Comparison of ENCODE assay signal across 13 mouse cellular contexts in genomic region chr13:80000693-80001092, GRCm38 (mm10).
DNase-seq lines count a peak whose midpoint lies in the region; ATAC-seq lines count a peak whose summit lies in the region.
"Had no signal": no experiment of that assay in that cellular context is flagged by ENCODE, and none has a peak within 500 bp of the region (broad histone marks: within the 10 kb centered on the region; RNA-seq: fewer than 3 reads in every experiment).

No protein-coding gene starts in this region.

- no peaks in the 10 kb centered on the region for H3K36me3 ChIP-seq in kidney, embryonic 15.5 days
- no peaks in the 10 kb centered on the region for H3K36me3 ChIP-seq in forebrain, embryonic 13.5 days (ENCODE audit: poor library complexity, severe bottlenecking)
- H3K36me3 ChIP-seq: embryonic facial prominence, embryonic 13.5 days had no signal

- H3K9me3 ChIP-seq in kidney, embryonic 15.5 days (replicated peaks) = no peaks in the 10 kb centered on the region
- no peaks in the 10 kb centered on the region for H3K9me3 ChIP-seq in forebrain, embryonic 13.5 days (replicated peaks)
- H3K9me3 ChIP-seq: embryonic facial prominence, embryonic 13.5 days had no signal

- no peak overlapping the region for H3K4me2 ChIP-seq in kidney, embryonic 15.5 days
- no peak overlapping the region for H3K4me2 ChIP-seq in forebrain, embryonic 13.5 days
- H3K4me2 ChIP-seq: embryonic facial prominence, embryonic 13.5 days; heart, embryonic 11.5 days had no signal

- ATAC-seq in kidney, embryonic 15.5 days (replicated peaks; ENCODE audit: low FRiP score) = peak; percentile 83
- ATAC-seq in forebrain, embryonic 13.5 days = peak; percentile 30; the same call in 1 of the 2 replicates
- ATAC-seq: inflammation-experienced regulatory T-cells, adult 6 months had no signal

- DNase-seq in kidney, postnatal 10 days = no peak
- peak; percentile 74 for DNase-seq in mesoderm, embryonic 11.5 days (ENCODE audit: low read depth, low spot score)
- peak; percentile 66 for DNase-seq in retina, embryonic 14.5 days (ENCODE audit: low spot score)
- DNase-seq in layer of hippocampus, postnatal 10 days (ENCODE audit: low spot score in 2 of 2) = no peak
- no peak for DNase-seq in urinary bladder, postnatal 10 days (ENCODE audit: low spot score)
- no peak for DNase-seq in T-cell, adult 2 months (ENCODE audit: low spot score)
- DNase-seq: B cell, adult 2 months; lung, postnatal 36 days had no signal

- no peak overlapping the region for H3K4me3 ChIP-seq in kidney, embryonic 15.5 days (replicated peaks)
- no peak overlapping the region for H3K4me3 ChIP-seq in forebrain, embryonic 13.5 days
- H3K4me3 ChIP-seq: embryonic facial prominence, embryonic 13.5 days had no signal

- WGBS in kidney, embryonic 15.5 days = 26% methylated on average over 4 of the region's 4 CpGs
- WGBS in forebrain, embryonic 13.5 days = 11% methylated on average over 4 of the region's 4 CpGs

- H3K4me1 ChIP-seq in kidney, embryonic 15.5 days = no peaks in the 10 kb centered on the region; the same call in 1 of the 2 replicates
- H3K4me1 ChIP-seq in forebrain, embryonic 13.5 days = 0 out of 2 replicates have a peak, but pooled peaks cover 4% of the 10 kb centered on the region
- H3K4me1 ChIP-seq: embryonic facial prominence, embryonic 13.5 days had no signal

- H3K27me3 ChIP-seq in kidney, embryonic 15.5 days = no peaks in the 10 kb centered on the region
- H3K27me3 ChIP-seq in forebrain, embryonic 13.5 days = no peaks in the 10 kb centered on the region
- H3K27me3 ChIP-seq: embryonic facial prominence, embryonic 13.5 days had no signal

- H3K9ac ChIP-seq in kidney, embryonic 15.5 days = no peak overlapping the region
- H3K9ac ChIP-seq in forebrain, embryonic 13.5 days = no peak overlapping the region
- H3K9ac ChIP-seq: embryonic facial prominence, embryonic 13.5 days had no signal

- no peak overlapping the region for H3K27ac ChIP-seq in kidney, embryonic 15.5 days
- no peak overlapping the region for H3K27ac ChIP-seq in forebrain, embryonic 13.5 days
- H3K27ac ChIP-seq: embryonic facial prominence, embryonic 13.5 days had no signal

Comparison
In these comparisons a context has a peak if more than half of its experiments do, and no peak if none do; other contexts are left out.
1. DNase-seq: peak in mesoderm, embryonic 11.5 days (single experiment) and retina, embryonic 14.5 days (single experiment); none in kidney, postnatal 10 days (single experiment), layer of hippocampus, postnatal 10 days (0 of 2), urinary bladder, postnatal 10 days (single experiment) and T-cell, adult 2 months (single experiment).